Mouse (Mus musculus): ENCODE data around the gene Adam17. TPM values are rescaled to one million over a fixed set of nuclear protein-coding genes. Genes with fewer than 3 reads are reported as not detected.
A peak's percentile ranks its signal among the peaks of the same experiment; 100 is the strongest.
"Not testable (repeated sequence)": the region's sequence is repeated elsewhere in the genome, so short reads cannot be mapped to it uniquely, and the experiment has no call there.

Gene Adam17
- polyA plus RNA-seq, 1 experiment: 233 TPM

GRCm38 (mm10) chr12:21386201-21386600, 12.8 kb upstream of the Adam17 start:
- no peak for TF ChIP-seq CTCF (IDR thresholded peaks at IDR 0.05; ENCODE audit: low read depth, low read length)
- Histone ChIP-seq H3K4me1 (ENCODE audit: control insufficient read depth, insufficient read depth, low read length) (no peaks in the 10 kb centered on the region), H3K4me3 (ENCODE audit: insufficient read depth, low read length) (no peak overlapping the region), H3K27ac (ENCODE audit: insufficient read depth, low read depth, low read length) (no peak overlapping the region)

- not testable (repeated sequence) for H3K4me1 ChIP-seq (ENCODE audit: control insufficient read depth, insufficient read depth, low read length); H3K4me3 ChIP-seq (ENCODE audit: insufficient read depth, low read length); H3K27ac ChIP-seq (ENCODE audit: insufficient read depth, low read depth, low read length)
These were observed 5.4 kb upstream of the Adam17 start for GRCm38 (mm10) chr12:21378765-21379346.

GRCm38 (mm10) chr12:21375376-21376157, 2.1 kb upstream of the Adam17 start:
- peaks cover 10% of the 10 kb centered on the region; the same call in 1 of the 2 replicates for H3K4me1 ChIP-seq (ENCODE audit: control insufficient read depth, insufficient read depth, low read length)
- H3K27ac ChIP-seq (ENCODE audit: insufficient read depth, low read depth, low read length): no peak overlapping the region
- TF ChIP-seq POLR2A (IDR thresholded peaks at IDR 0.05; ENCODE audit: borderline replicate concordance, low read depth, low read length): no peak
- no peak for TF ChIP-seq CTCF (IDR thresholded peaks at IDR 0.05; ENCODE audit: low read depth, low read length)
- H3K4me3 ChIP-seq (ENCODE audit: insufficient read depth, low read length): no peak overlapping the region

- peak overlapping the region; percentile 87 for H3K27ac ChIP-seq (ENCODE audit: insufficient read depth, low read depth, low read length)
- H3K4me1 ChIP-seq (ENCODE audit: control insufficient read depth, insufficient read depth, low read length): peaks cover 17% of the 10 kb centered on the region
- peak overlapping the region; percentile 75 for H3K4me3 ChIP-seq (ENCODE audit: insufficient read depth, low read length)
- no peak for TF ChIP-seq CTCF (IDR thresholded peaks at IDR 0.05; ENCODE audit: low read depth, low read length)
- no peak for TF ChIP-seq POLR2A (IDR thresholded peaks at IDR 0.05; ENCODE audit: borderline replicate concordance, low read depth, low read length)
These were observed 516 bp upstream of the Adam17 start for GRCm38 (mm10) chr12:21373820-21374475.

- Histone ChIP-seq H3K27ac (ENCODE audit: insufficient read depth, low read depth, low read length) (peak overlapping the region; percentile 96), H3K4me3 (ENCODE audit: insufficient read depth, low read length) (peak overlapping the region; percentile 36)
These were observed 3.3 kb downstream of the Adam17 start for GRCm38 (mm10) chr12:21370035-21370611.

GRCm38 (mm10) chr12:21369087-21369410, 4.4 kb downstream of the Adam17 start:
- Histone ChIP-seq H3K4me1 (ENCODE audit: control insufficient read depth, insufficient read depth, low read length) (peaks cover 40% of the 10 kb centered on the region), H3K27ac (ENCODE audit: insufficient read depth, low read depth, low read length) (peak overlapping the region; percentile 96), H3K4me3 (ENCODE audit: insufficient read depth, low read length) (peak overlapping the region; percentile 8)
- TF ChIP-seq CTCF (IDR thresholded peaks at IDR 0.05; ENCODE audit: low read depth, low read length): no peak
- no peak for TF ChIP-seq POLR2A (IDR thresholded peaks at IDR 0.05; ENCODE audit: borderline replicate concordance, low read depth, low read length)

More at GRCm38 (mm10) chr12:21370035-21370611, 3.3 kb downstream of the Adam17 start:
- no peak for TF ChIP-seq CTCF (IDR thresholded peaks at IDR 0.05; ENCODE audit: low read depth, low read length)
- TF ChIP-seq POLR2A (IDR thresholded peaks at IDR 0.05; ENCODE audit: borderline replicate concordance, low read depth, low read length): no peak
- peaks cover 39% of the 10 kb centered on the region for H3K4me1 ChIP-seq (ENCODE audit: control insufficient read depth, insufficient read depth, low read length)

- peak overlapping the region; percentile 36 for H3K4me3 ChIP-seq (ENCODE audit: insufficient read depth, low read length)
- peaks cover 40% of the 10 kb centered on the region for H3K4me1 ChIP-seq (ENCODE audit: control insufficient read depth, insufficient read depth, low read length)
- TF ChIP-seq CTCF (IDR thresholded peaks at IDR 0.05; ENCODE audit: low read depth, low read length): no peak
- TF ChIP-seq POLR2A (IDR thresholded peaks at IDR 0.05; ENCODE audit: borderline replicate concordance, low read depth, low read length): no peak
- H3K27ac ChIP-seq (ENCODE audit: insufficient read depth, low read depth, low read length): peak overlapping the region; percentile 96
These were observed 4.9 kb downstream of the Adam17 start for GRCm38 (mm10) chr12:21368376-21369086.

- H3K27ac ChIP-seq (ENCODE audit: insufficient read depth, low read depth, low read length): no peak overlapping the region
- TF ChIP-seq POLR2A (IDR thresholded peaks at IDR 0.05; ENCODE audit: borderline replicate concordance, low read depth, low read length) (no peak), CTCF (IDR thresholded peaks at IDR 0.05; ENCODE audit: low read depth, low read length) (no peak)
- H3K4me3 ChIP-seq (ENCODE audit: insufficient read depth, low read length): no peak overlapping the region
- H3K4me1 ChIP-seq (ENCODE audit: control insufficient read depth, insufficient read depth, low read length): peaks cover 39% of the 10 kb centered on the region
These were observed 8.6 kb downstream of the Adam17 start for GRCm38 (mm10) chr12:21364624-21365435.

GRCm38 (mm10) chr12:21363195-21363594, 10.2 kb downstream of the Adam17 start:
- no peak overlapping the region for H3K27ac ChIP-seq (ENCODE audit: insufficient read depth, low read depth, low read length)
- peaks cover 29% of the 10 kb centered on the region for H3K4me1 ChIP-seq (ENCODE audit: control insufficient read depth, insufficient read depth, low read length)
- no peak for TF ChIP-seq CTCF (IDR thresholded peaks at IDR 0.05; ENCODE audit: low read depth, low read length)
- TF ChIP-seq POLR2A (IDR thresholded peaks at IDR 0.05; ENCODE audit: borderline replicate concordance, low read depth, low read length): no peak
- H3K4me3 ChIP-seq (ENCODE audit: insufficient read depth, low read length): no peak overlapping the region
